In the genomic region with DNA sequence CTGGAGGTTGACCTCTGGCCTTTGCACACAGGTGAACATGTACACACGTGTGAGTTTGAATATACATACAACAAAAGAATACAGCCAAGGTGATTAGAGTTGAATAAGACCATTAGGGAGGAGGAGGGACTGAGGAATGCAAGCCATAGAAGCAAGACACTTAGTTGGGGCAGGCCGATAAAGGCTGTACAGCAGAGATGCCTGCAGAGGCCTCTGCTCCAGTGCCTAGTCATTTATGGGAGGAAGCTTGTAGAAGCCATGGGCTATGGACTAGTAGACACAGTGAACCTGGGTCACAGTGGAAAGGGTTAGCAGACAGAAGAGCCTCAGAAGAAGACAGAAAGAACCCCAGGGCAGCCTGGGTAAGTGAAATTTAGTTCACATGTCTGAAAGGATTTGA, we compare ENCODE assay signal across 26 mouse cellular contexts.
DNase-seq lines count a peak whose midpoint lies in the region; ATAC-seq and TF ChIP-seq lines count a peak whose summit lies in the region.
"Had no signal": no experiment of that assay in that cellular context is flagged by ENCODE, and none has a peak within 500 bp of the region (broad histone marks: within the 10 kb centered on the region; RNA-seq: fewer than 3 reads in every experiment).

No protein-coding gene starts in this region.

- H3K27me3 ChIP-seq in intestine, embryonic 14.5 days (replicated peaks; ENCODE audit: control insufficient read depth, insufficient read depth, low read length), result no peaks in the 10 kb centered on the region
- no peaks in the 10 kb centered on the region for H3K27me3 ChIP-seq in intestine, embryonic 16.5 days (replicated peaks; ENCODE audit: control insufficient read depth, insufficient read depth, low read length)
- H3K27me3 ChIP-seq in kidney, embryonic 15.5 days, result no peaks in the 10 kb centered on the region
- H3K27me3 ChIP-seq in stomach, embryonic 14.5 days (ENCODE audit: control insufficient read depth, insufficient read depth, low read length), result no peaks in the 10 kb centered on the region
- H3K27me3 ChIP-seq in stomach, postnatal 0 days (ENCODE audit: control insufficient read depth, insufficient read depth, low read length), result no peaks in the 10 kb centered on the region
- H3K27me3 ChIP-seq: CH12.LX; embryonic facial prominence, embryonic 12.5 days; embryonic facial prominence, embryonic 15.5 days; heart, embryonic 13.5 days; hindbrain, embryonic 15.5 days; Patski had no signal

- ATAC-seq in intestine, embryonic 14.5 days (replicated peaks; ENCODE audit: low FRiP score, low TSS enrichment, low read depth), result no peak
- ATAC-seq in intestine, embryonic 16.5 days, result no peak
- ATAC-seq in kidney, embryonic 15.5 days (replicated peaks; ENCODE audit: low FRiP score), result no peak
- no peak for ATAC-seq in stomach, embryonic 14.5 days (ENCODE audit: insufficient number of reproducible peaks, insufficient read depth, low FRiP score, low read depth)
- no peak for ATAC-seq in stomach, postnatal 0 days (ENCODE audit: low FRiP score, low TSS enrichment)
- ATAC-seq: forebrain, embryonic 14.5 days; forebrain, postnatal 0 days; Patski had no signal

- H3K9ac ChIP-seq in intestine, embryonic 14.5 days (ENCODE audit: low read length), result no peak overlapping the region
- H3K9ac ChIP-seq in intestine, embryonic 16.5 days (ENCODE audit: low read depth, low read length), result no peak overlapping the region
- H3K9ac ChIP-seq in kidney, embryonic 15.5 days, result no peak overlapping the region
- no peak overlapping the region for H3K9ac ChIP-seq in stomach, embryonic 14.5 days (replicated peaks; ENCODE audit: low read depth, low read length)
- no peak overlapping the region for H3K9ac ChIP-seq in stomach, postnatal 0 days (ENCODE audit: low read length)
- H3K9ac ChIP-seq: embryonic facial prominence, embryonic 12.5 days; embryonic facial prominence, embryonic 15.5 days; forebrain, postnatal 0 days; heart, embryonic 13.5 days; hindbrain, embryonic 12.5 days; hindbrain, embryonic 15.5 days had no signal

- H3K4me3 ChIP-seq in intestine, embryonic 14.5 days (ENCODE audit: low read depth, low read length), result no peak overlapping the region
- no peak overlapping the region for H3K4me3 ChIP-seq in intestine, embryonic 16.5 days (ENCODE audit: low read length)
- H3K4me3 ChIP-seq in kidney, embryonic 15.5 days (replicated peaks), result no peak overlapping the region
- no peak overlapping the region for H3K4me3 ChIP-seq in stomach, embryonic 14.5 days (ENCODE audit: low read depth, low read length)
- H3K4me3 ChIP-seq in stomach, postnatal 0 days (ENCODE audit: low read depth, low read length), result no peak overlapping the region
- H3K4me3 ChIP-seq: embryonic facial prominence, embryonic 12.5 days; embryonic facial prominence, embryonic 15.5 days; heart, adult 2 months; heart, embryonic 10.5 days; heart, embryonic 13.5 days; hindbrain, embryonic 12.5 days; hindbrain, embryonic 15.5 days had no signal

- H3K4me2 ChIP-seq in intestine, embryonic 14.5 days (ENCODE audit: low read length), result no peak overlapping the region
- no peak overlapping the region for H3K4me2 ChIP-seq in intestine, embryonic 16.5 days (ENCODE audit: low read depth, low read length)
- H3K4me2 ChIP-seq in kidney, embryonic 15.5 days, result no peak overlapping the region
- no peak overlapping the region for H3K4me2 ChIP-seq in stomach, embryonic 14.5 days (replicated peaks; ENCODE audit: low read depth, low read length)
- no peak overlapping the region for H3K4me2 ChIP-seq in stomach, postnatal 0 days (replicated peaks; ENCODE audit: low read depth)
- H3K4me2 ChIP-seq: embryonic facial prominence, embryonic 12.5 days; embryonic facial prominence, embryonic 15.5 days; heart, embryonic 13.5 days; hindbrain, embryonic 12.5 days; hindbrain, embryonic 15.5 days had no signal

- WGBS in intestine, embryonic 14.5 days, result 38% methylated on average over 2 of the region's 2 CpGs
- 61% methylated on average over 2 of the region's 2 CpGs for WGBS in intestine, embryonic 16.5 days
- 45% methylated on average over 2 of the region's 2 CpGs for WGBS in kidney, embryonic 15.5 days
- WGBS in stomach, embryonic 14.5 days, result 38% methylated on average over 2 of the region's 2 CpGs
- WGBS in stomach, postnatal 0 days, result 45% methylated on average over 2 of the region's 2 CpGs

- DNase-seq in intestine, embryonic 14.5 days (ENCODE audit: low spot score), result no peak
- no peak for DNase-seq in kidney, postnatal 36 days
- DNase-seq in stomach, postnatal 0 days (ENCODE audit: low spot score), result no peak
- DNase-seq: adrenal gland, adult 2 months; adrenal gland, postnatal 14 days; B cell, adult 2 months; cerebellum, adult 11 months; cerebellum, adult 2 months; cerebellum, adult 9-11 months; cerebellum, postnatal 25 days; forebrain, postnatal 0 days; gastrocnemius, postnatal 25 days; heart, adult 2 months had no signal

- no peak for TF ChIP-seq EP300 in stomach, postnatal 0 days (optimal IDR thresholded peaks at IDR 0.05)

- no peak for TF ChIP-seq CTCF in stomach, postnatal 0 days (IDR thresholded peaks at IDR 0.05; ENCODE audit: low read depth)

- H3K27ac ChIP-seq in intestine, embryonic 14.5 days (ENCODE audit: low read depth), result peak overlapping the region; percentile 38; the same call in 1 of the 2 replicates
- no peak overlapping the region for H3K27ac ChIP-seq in intestine, embryonic 16.5 days (ENCODE audit: low read length)
- peak overlapping the region; percentile 81 for H3K27ac ChIP-seq in kidney, embryonic 15.5 days
- H3K27ac ChIP-seq in stomach, embryonic 14.5 days (ENCODE audit: low read length), result 0 out of 2 replicates have a peak overlapping the region, but pooled peaks have one; percentile 2
- no peak overlapping the region for H3K27ac ChIP-seq in stomach, postnatal 0 days (replicated peaks)
- H3K27ac ChIP-seq: embryonic facial prominence, embryonic 12.5 days; embryonic facial prominence, embryonic 15.5 days; heart, adult 2 months; heart, embryonic 10.5 days; heart, embryonic 13.5 days; hindbrain, embryonic 12.5 days; hindbrain, embryonic 15.5 days had no signal

- no peaks in the 10 kb centered on the region for H3K36me3 ChIP-seq in intestine, embryonic 14.5 days (ENCODE audit: control insufficient read depth, insufficient read depth, low read length)
- H3K36me3 ChIP-seq in intestine, embryonic 16.5 days (ENCODE audit: control insufficient read depth, insufficient read depth, low read length), result no peaks in the 10 kb centered on the region
- no peaks in the 10 kb centered on the region for H3K36me3 ChIP-seq in kidney, embryonic 15.5 days
- no peaks in the 10 kb centered on the region for H3K36me3 ChIP-seq in stomach, embryonic 14.5 days (ENCODE audit: control insufficient read depth, insufficient read depth, low read length)
- H3K36me3 ChIP-seq in stomach, postnatal 0 days (ENCODE audit: control insufficient read depth, insufficient read depth, low read length), result no peaks in the 10 kb centered on the region
- H3K36me3 ChIP-seq: embryonic facial prominence, embryonic 12.5 days; embryonic facial prominence, embryonic 15.5 days; G1E; heart, embryonic 10.5 days; heart, embryonic 13.5 days; hindbrain, embryonic 12.5 days; hindbrain, embryonic 15.5 days had no signal

- peaks cover 22% of the 10 kb centered on the region for H3K4me1 ChIP-seq in intestine, embryonic 14.5 days (replicated peaks; ENCODE audit: control insufficient read depth, insufficient read depth, low read length)
- peaks cover 22% of the 10 kb centered on the region; the same call in 1 of the 2 replicates for H3K4me1 ChIP-seq in intestine, embryonic 16.5 days (ENCODE audit: control insufficient read depth, insufficient read depth, low read length)
- peaks cover 51% of the 10 kb centered on the region for H3K4me1 ChIP-seq in kidney, embryonic 15.5 days
- peaks cover 3% of the 10 kb centered on the region; the same call in 1 of the 2 replicates for H3K4me1 ChIP-seq in stomach, embryonic 14.5 days (ENCODE audit: control insufficient read depth, insufficient read depth, low read length)
- H3K4me1 ChIP-seq in stomach, postnatal 0 days (replicated peaks; ENCODE audit: control insufficient read depth, insufficient read depth), result no peaks in the 10 kb centered on the region
- H3K4me1 ChIP-seq: hindbrain, embryonic 15.5 days had no signal

- H3K9me3 ChIP-seq in intestine, embryonic 14.5 days (ENCODE audit: control insufficient read depth, low read length), result no peaks in the 10 kb centered on the region
- H3K9me3 ChIP-seq in intestine, embryonic 16.5 days (ENCODE audit: control insufficient read depth, low read length), result no peaks in the 10 kb centered on the region
- H3K9me3 ChIP-seq in kidney, embryonic 15.5 days (replicated peaks), result no peaks in the 10 kb centered on the region
- no peaks in the 10 kb centered on the region for H3K9me3 ChIP-seq in stomach, embryonic 14.5 days (ENCODE audit: control insufficient read depth, low read depth, low read length)
- H3K9me3 ChIP-seq in stomach, postnatal 0 days (ENCODE audit: control insufficient read depth, low read length), result no peaks in the 10 kb centered on the region
- H3K9me3 ChIP-seq: embryonic facial prominence, embryonic 12.5 days; embryonic facial prominence, embryonic 15.5 days; heart, embryonic 10.5 days; heart, embryonic 13.5 days; hindbrain, embryonic 12.5 days; hindbrain, embryonic 15.5 days had no signal

Comparison
In these comparisons a context has a peak if more than half of its experiments do, and no peak if none do; other contexts are left out.
1. H3K27ac ChIP-seq: peak in intestine, embryonic 14.5 days (single experiment), kidney, embryonic 15.5 days (single experiment) and stomach, embryonic 14.5 days (single experiment); none in intestine, embryonic 16.5 days (single experiment) and stomach, postnatal 0 days (single experiment).